Mouse (Mus musculus) MEL (cell line): Measurements from ENCODE around the gene Neurod2. TPM values are rescaled to one million over a fixed set of nuclear protein-coding genes. Genes with fewer than 3 reads are reported as not detected.

Experiments used
- DNase-seq: peaks from one replicate; pipeline ENCODE4 v3.0.0; 2011; ENCODE audit warnings: low read depth, low spot score
- H3K27ac ChIP-seq: 2 replicates; pipeline ENCODE4 v1.5.1; 2012; ENCODE audit warnings: low read depth, mild to moderate bottlenecking, control low read depth, low read length, moderate library complexity; ENCODE audit not compliant: control insufficient read depth
- H3K27me3 ChIP-seq, 2 experiments: fragments of 150-350 bp in 1 of 2; sonication (generic) in 1 of 2; 2 replicates each; pipeline ENCODE4 v1.6.1; 2012; ENCODE audit warnings: low read length in 2 of 2, mild to moderate bottlenecking in 2 of 2, improper control_type of control experiment in 1 of 2, moderate library complexity in 1 of 2; ENCODE audit not compliant: insufficient read depth in 2 of 2, control insufficient read depth in 1 of 2
- H3K36me3 ChIP-seq, 2 experiments: 2 replicates each; pipeline ENCODE4 v1.6.1; 2012 to 2014; ENCODE audit warnings: low read length in 2 of 2, improper control_type of control experiment in 1 of 2, inconsistent platforms in 1 of 2, mild to moderate bottlenecking in 1 of 2; ENCODE audit not compliant: insufficient read depth in 2 of 2, control insufficient read depth in 1 of 2
- H3K4me1 ChIP-seq, 2 experiments: fragments of 150-350 bp in 1 of 2; sonication (generic) in 1 of 2; 2 replicates each; pipeline ENCODE4 v1.6.1; 2012; ENCODE audit warnings: low read length in 2 of 2, improper control_type of control experiment in 1 of 2, mild to moderate bottlenecking in 1 of 2; ENCODE audit not compliant: insufficient read depth in 2 of 2, control insufficient read depth in 1 of 2
- H3K4me3 ChIP-seq, 2 experiments: fragments of 150-350 bp in 1 of 2; sonication (generic) in 1 of 2; 2 replicates each; pipeline ENCODE4 v1.5.1; 2012; ENCODE audit warnings: low read depth in 2 of 2, low read length in 2 of 2, mild to moderate bottlenecking in 2 of 2, moderate library complexity in 2 of 2, control low read depth in 1 of 2, improper control_type of control experiment in 1 of 2; ENCODE audit not compliant: control insufficient read depth in 1 of 2, insufficient read depth in 1 of 2
- H3K79me2 ChIP-seq: 2 replicates; pipeline ENCODE4 v1.6.1; 2012; ENCODE audit warnings: mild to moderate bottlenecking, low read length, moderate library complexity; ENCODE audit not compliant: control insufficient read depth, poor library complexity, insufficient read depth
- H3K9ac ChIP-seq: 2 replicates; pipeline ENCODE4 v1.6.1; 2012; ENCODE audit warnings: low read depth, mild to moderate bottlenecking, control low read depth, low read length, moderate library complexity; ENCODE audit not compliant: control insufficient read depth, poor library complexity, severe bottlenecking
- H3K9me3 ChIP-seq: fragments of 150-350 bp; sonication (generic); replicated peaks from 2 replicates; pipeline ENCODE4 v1.6.1; 2012; ENCODE audit warnings: mild to moderate bottlenecking, low read length, improper control_type of control experiment, moderate library complexity; ENCODE audit not compliant: insufficient read depth
- CHD1 ChIP-seq: IDR thresholded peaks from 2 replicates; pipeline ENCODE4 v1.6.1; 2012; ENCODE audit warnings: low read depth, mild to moderate bottlenecking, inconsistent platforms, low read length, improper control_type of control experiment
- E2F4 ChIP-seq: IDR thresholded peaks from 2 replicates; pipeline ENCODE4 v1.6.1; 2011; ENCODE audit warnings: low read depth, low read length, improper control_type of control experiment, borderline replicate concordance
- EP300 ChIP-seq, 2 experiments: IDR thresholded peaks; 2 replicates each; pipeline ENCODE4 v1.6.1; 2011; ENCODE audit warnings: improper control_type of control experiment in 2 of 2, low read length in 2 of 2, low read depth in 1 of 2, mild to moderate bottlenecking in 1 of 2
- ETS1 ChIP-seq: IDR thresholded peaks from 2 replicates; pipeline ENCODE4 v1.6.1; 2012; ENCODE audit warnings: low read depth, mild to moderate bottlenecking, inconsistent platforms, low read length, improper control_type of control experiment, moderate library complexity
- GABPA ChIP-seq: IDR thresholded peaks from 2 replicates; pipeline ENCODE4 v1.6.1; 2012; ENCODE audit warnings: low read depth, mild to moderate bottlenecking, inconsistent platforms, low read length, improper control_type of control experiment, moderate library complexity
- MAFK ChIP-seq: IDR thresholded peaks from 2 replicates; pipeline ENCODE4 v1.6.1; 2011; ENCODE audit warnings: low read depth, mild to moderate bottlenecking, low read length, improper control_type of control experiment, borderline replicate concordance
- MAX ChIP-seq: IDR thresholded peaks from 2 replicates; pipeline ENCODE4 v1.6.1; 2011; ENCODE audit warnings: low read length, improper control_type of control experiment
- MEF2A ChIP-seq: IDR thresholded peaks from 2 replicates; pipeline ENCODE4 v1.6.1; 2014; ENCODE audit warnings: low read depth, mild to moderate bottlenecking, inconsistent platforms, low read length, improper control_type of control experiment; ENCODE audit not compliant: poor library complexity, insufficient replicate concordance, severe bottlenecking; ENCODE audit errors: extremely low read depth
- NELFE ChIP-seq: IDR thresholded peaks from 2 replicates; pipeline ENCODE4 v1.6.1; 2011; ENCODE audit warnings: low read depth, low read length, improper control_type of control experiment
- NRF1 ChIP-seq: IDR thresholded peaks from 2 replicates; pipeline ENCODE4 v1.6.1; 2014; ENCODE audit warnings: low read depth, mild to moderate bottlenecking, inconsistent platforms, low read length, improper control_type of control experiment, moderate library complexity; ENCODE audit not compliant: poor library complexity, insufficient read depth, severe bottlenecking
- POLR2AphosphoS5 ChIP-seq: IDR thresholded peaks from 2 replicates; pipeline ENCODE4 v1.6.1; 2012; ENCODE audit warnings: low read depth, borderline replicate concordance, mild to moderate bottlenecking, inconsistent platforms, low read length, moderate library complexity, mixed read lengths
- RAD21 ChIP-seq: IDR thresholded peaks from 2 replicates; pipeline ENCODE4 v1.6.1; 2011; ENCODE audit warnings: mild to moderate bottlenecking, low read depth, low read length, improper control_type of control experiment
- RCOR1 ChIP-seq: IDR thresholded peaks from 2 replicates; pipeline ENCODE4 v1.6.1; 2012; ENCODE audit warnings: low read depth, mild to moderate bottlenecking, inconsistent platforms, low read length, improper control_type of control experiment
- SIN3A ChIP-seq: IDR thresholded peaks from 2 replicates; pipeline ENCODE4 v1.6.1; 2012; ENCODE audit warnings: low read length, improper control_type of control experiment, inconsistent platforms
- SMC3 ChIP-seq: IDR thresholded peaks from 2 replicates; pipeline ENCODE4 v1.6.1; 2011; ENCODE audit warnings: low read depth, low read length, improper control_type of control experiment
- TBP ChIP-seq: IDR thresholded peaks from 2 replicates; pipeline ENCODE4 v1.8.0; 2011; ENCODE audit warnings: low read depth, low read length, improper control_type of control experiment
- USF1 ChIP-seq: IDR thresholded peaks from 2 replicates; pipeline ENCODE4 v1.6.1; 2014; ENCODE audit warnings: low read depth, mild to moderate bottlenecking, inconsistent platforms, low read length, improper control_type of control experiment, moderate library complexity
- USF2 ChIP-seq, 2 experiments: IDR thresholded peaks; 2 replicates each; pipeline ENCODE4 v1.6.1; 2011 to 2012; ENCODE audit warnings: improper control_type of control experiment in 2 of 2, low read length in 2 of 2, borderline replicate concordance in 1 of 2, inconsistent platforms in 1 of 2, low read depth in 1 of 2, mild to moderate bottlenecking in 1 of 2; ENCODE audit not compliant: insufficient read depth in 1 of 2
- ZC3H11A ChIP-seq: IDR thresholded peaks from 2 replicates; pipeline ENCODE4 v1.6.1; 2012; ENCODE audit warnings: low read depth, mild to moderate bottlenecking, inconsistent platforms, low read length, improper control_type of control experiment
- ZKSCAN1 ChIP-seq: IDR thresholded peaks from 2 replicates; pipeline ENCODE4 v1.6.1; 2012; ENCODE audit warnings: low read depth, mild to moderate bottlenecking, inconsistent platforms, low read length, improper control_type of control experiment, moderate library complexity
- ZMIZ1 ChIP-seq: IDR thresholded peaks from 2 replicates; pipeline ENCODE4 v1.6.1; 2012; ENCODE audit warnings: low read depth, mild to moderate bottlenecking, inconsistent platforms, low read length, improper control_type of control experiment, moderate library complexity
- polyA plus RNA-seq, 2 experiments: library from polyadenylated mRNA; stranded (reverse) in 1 of 2; unstranded in 1 of 2; fragments of >175 nt in 1 of 2; fragments of >200 nt in 1 of 2; gene quantifications; 2 replicates each; pipeline versions ENCODE4 v1.2.1 to v1.2.4; 2012; ENCODE audit warnings: low replicate concordance in 2 of 2, low read depth in 1 of 2; ENCODE audit not compliant: insufficient read length in 2 of 2, insufficient read depth in 1 of 2, missing spikeins in 1 of 2
- total RNA-seq: library from RNA; depleted of rRNA; stranded (reverse); fragments of 300-350 nt; gene quantifications from 2 replicates; pipeline ENCODE4 v1.2.3, GENCODE M21; 2012

The Neurod2 gene
- total and polyA plus RNA-seq, 3 experiments: not detected

GRCm38 (mm10) chr11:98367171-98367862 is 37.9 kb upstream of the Neurod2 start:
- Histone ChIP-seq H3K4me1 (no peaks in the 10 kb centered on the region), H3K9ac (no peak overlapping the region), H3K79me2 (peaks cover 3% of the 10 kb centered on the region), H3K27me3 (no peaks in the 10 kb centered on the region), H3K36me3 (no peaks in the 10 kb centered on the region), H3K27ac (no peak overlapping the region), H3K9me3 (no peaks in the 10 kb centered on the region), H3K4me3 (no peak overlapping the region)
- TF ChIP-seq MEF2A: no peak
- no peak for TF ChIP-seq MAX
- no peak for TF ChIP-seq ZMIZ1
- no peak for TF ChIP-seq CHD1
- TF ChIP-seq E2F4: no peak
- no peak for TF ChIP-seq MAFK
- no peak for TF ChIP-seq RCOR1
- no peak for DNase-seq

GRCm38 (mm10) chr11:98366290-98366689 is 36.8 kb upstream of the Neurod2 start:
- H3K4me3 ChIP-seq: no peak overlapping the region
- no peaks in the 10 kb centered on the region for H3K4me1 ChIP-seq
- no peaks in the 10 kb centered on the region for H3K36me3 ChIP-seq
- H3K9me3 ChIP-seq: no peaks in the 10 kb centered on the region
- no peak overlapping the region for H3K9ac ChIP-seq
- no peak for DNase-seq
- TF ChIP-seq RAD21 (no peak), NELFE (no peak), ZKSCAN1 (0 out of 2 replicates have a peak, but pooled peaks have one; percentile 30), ZC3H11A (no peak)
- peaks cover 7% of the 10 kb centered on the region for H3K79me2 ChIP-seq
- no peak overlapping the region for H3K27ac ChIP-seq
- H3K27me3 ChIP-seq: no peaks in the 10 kb centered on the region

DNA sequence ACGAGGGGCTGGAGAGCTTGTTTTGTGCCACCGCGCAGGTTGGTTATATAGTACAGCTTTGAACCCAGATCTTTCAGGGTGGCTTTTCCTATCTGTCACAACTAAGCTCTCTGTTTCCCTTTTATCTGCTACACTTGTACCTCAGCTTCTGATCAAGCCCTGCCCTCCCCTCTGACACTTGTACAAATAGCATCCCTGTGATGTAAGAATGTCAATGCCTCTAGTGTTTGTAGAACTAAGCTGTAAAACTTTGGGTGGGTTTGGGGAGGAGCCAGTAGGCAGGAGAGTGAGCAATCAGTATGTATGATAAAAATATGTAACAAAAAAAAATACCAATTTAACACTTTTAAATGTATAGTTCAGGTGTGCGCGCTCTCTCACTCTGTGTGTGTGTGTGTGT is 35.0 kb upstream of the Neurod2 start:
- Histone ChIP-seq H3K27me3 (no peaks in the 10 kb centered on the region), H3K9me3 (no peaks in the 10 kb centered on the region), H3K4me3 (no peak overlapping the region), H3K9ac (no peak overlapping the region), H3K79me2 (peaks cover 22% of the 10 kb centered on the region), H3K36me3 (no peaks in the 10 kb centered on the region; a peak in 1 of 4 replicates), H3K27ac (no peak overlapping the region), H3K4me1 (peaks cover 0 to 2% of the 10 kb centered on the region in 2 experiments; a peak in 1 of 4 replicates)
- no peak for DNase-seq
- TF ChIP-seq MAFK (no peak), USF2 (IDR thresholded peaks at IDR 0.05; ENCODE audit: borderline replicate concordance in 1 of 2, insufficient read depth in 1 of 2, low read depth in 1 of 2, low read length in 2 of 2) (no peak), NRF1 (no peak), POLR2AphosphoS5 (no peak), MEF2A (no peak), USF1 (no peak), SIN3A (no peak), ZKSCAN1 (no peak), ZMIZ1 (no peak), TBP (no peak), ETS1 (no peak), SMC3 (no peak), EP300 (IDR thresholded peaks at IDR 0.05; ENCODE audit: low read depth in 1 of 2, low read length in 2 of 2) (no peak), GABPA (no peak), NELFE (no peak), CHD1 (no peak)
